Mouse (Mus musculus) limb, embryonic 12.5 days (tissue): ENCODE measurements at regions not wholly inside any gene's neighbourhood (a gene's known extent, or its start where the extent isn't known, plus 50 kb on each side); places are given as distances from the start of the nearest gene placed in this dataset.

Experiments used
- ATAC-seq: fragments of 200-750 bp; cut with Nextera tagmentation; 2 replicates; pipeline ENCODE4 v1.8.0; 2017; ENCODE audit warnings: low read depth, moderate TSS enrichment; ENCODE audit not compliant: insufficient number of reproducible peaks, insufficient read depth, low FRiP score, low TSS enrichment
- H3K27ac ChIP-seq: fragments of 300-500 bp; sonication (generic); 2 replicates; pipeline ENCODE4 v1.5.1; 2016; ENCODE audit warnings: mild to moderate bottlenecking, moderate library complexity
- H3K27me3 ChIP-seq: fragments of 300-500 bp; sonication (generic); 2 replicates; pipeline ENCODE4 v1.6.1; 2016; ENCODE audit warnings: mild to moderate bottlenecking, moderate library complexity
- H3K36me3 ChIP-seq: fragments of 300-500 bp; sonication (generic); 2 replicates; pipeline ENCODE4 v1.6.1; 2016; ENCODE audit warnings: mild to moderate bottlenecking, moderate library complexity
- H3K4me1 ChIP-seq: fragments of 300-500 bp; sonication (generic); replicated peaks from 2 replicates; pipeline ENCODE4 v1.6.1; 2016
- H3K4me2 ChIP-seq: fragments of 300-500 bp; sonication (generic); 2 replicates; pipeline ENCODE4 v1.6.1; 2016; ENCODE audit warnings: mild to moderate bottlenecking, moderate library complexity
- H3K4me3 ChIP-seq: fragments of 300-500 bp; sonication (generic); replicated peaks from 2 replicates; pipeline ENCODE4 v1.5.1; 2016; ENCODE audit warnings: mild to moderate bottlenecking
- H3K9ac ChIP-seq: fragments of 300-500 bp; sonication (generic); replicated peaks from 2 replicates; pipeline ENCODE4 v1.6.1; 2016; ENCODE audit warnings: mild to moderate bottlenecking, moderate library complexity
- H3K9me3 ChIP-seq: fragments of 300-500 bp; sonication (generic); 2 replicates; pipeline ENCODE4 v1.6.1; 2016; ENCODE audit warnings: mild to moderate bottlenecking, moderate library complexity
- WGBS: fragments of 180-500 bp; shearing (Covaris S2); methylation state at CpG from one replicate; pipeline ENCODE4 v1.1.7; 2016; 5-methylcytosine and 5-hydroxymethylcytosine counted together

- Histone ChIP-seq H3K9me3 (no peaks in the 10 kb centered on the region), H3K4me1 (peaks cover 41% of the 10 kb centered on the region), H3K4me2 (no peak overlapping the region), H3K4me3 (no peak overlapping the region), H3K27me3 (no peaks in the 10 kb centered on the region; the same call in 1 of the 2 replicates), H3K36me3 (no peaks in the 10 kb centered on the region), H3K9ac (no peak overlapping the region), H3K27ac (0 out of 2 replicates have a peak overlapping the region, but pooled peaks have one; percentile 14)
- ATAC-seq, result no peak
- 81% methylated on average over 1 of the region's 1 CpGs for WGBS
Measured at GRCm38 (mm10) chr14:25184875-25185274, 274.1 kb upstream of the Zmiz1 start.

- 57% methylated on average over 10 of the region's 10 CpGs for WGBS
- H3K9me3 ChIP-seq, result no peaks in the 10 kb centered on the region
- H3K4me3 ChIP-seq, result no peak overlapping the region
- H3K36me3 ChIP-seq, result no peaks in the 10 kb centered on the region
- ATAC-seq, result 0 out of 2 replicates have a peak, but pooled peaks have one; percentile 11
- H3K27ac ChIP-seq, result peak overlapping the region; percentile 66
- H3K27me3 ChIP-seq, result no peaks in the 10 kb centered on the region; the same call in 1 of the 2 replicates
- 0 out of 2 replicates have a peak overlapping the region, but pooled peaks have one; percentile 9 for H3K4me2 ChIP-seq
- H3K9ac ChIP-seq, result no peak overlapping the region
- H3K4me1 ChIP-seq, result peaks cover 39% of the 10 kb centered on the region
Measured at GRCm38 (mm10) chr14:25185556-25185958, 273.4 kb upstream of the Zmiz1 start.

- Histone ChIP-seq H3K36me3 (no peaks in the 10 kb centered on the region), H3K27me3 (no peaks in the 10 kb centered on the region; the same call in 1 of the 2 replicates), H3K4me2 (0 out of 2 replicates have a peak overlapping the region, but pooled peaks have one; percentile 9), H3K9ac (no peak overlapping the region), H3K9me3 (no peaks in the 10 kb centered on the region), H3K27ac (peak overlapping the region; percentile 66), H3K4me1 (peaks cover 44% of the 10 kb centered on the region), H3K4me3 (no peak overlapping the region)
- WGBS, result 43% methylated on average over 14 of the region's 14 CpGs
- peak; percentile 60; the same call in 1 of the 2 replicates for ATAC-seq
Measured at GRCm38 (mm10) chr14:25185959-25186771, 272.8 kb upstream of the Zmiz1 start.

GRCm38 (mm10) chr14:25187715-25188114 is 271.3 kb upstream of the Zmiz1 start:
- H3K36me3 ChIP-seq, result no peaks in the 10 kb centered on the region
- no peaks in the 10 kb centered on the region; the same call in 1 of the 2 replicates for H3K27me3 ChIP-seq
- no peak overlapping the region for H3K9ac ChIP-seq
- no peaks in the 10 kb centered on the region for H3K9me3 ChIP-seq
- WGBS, result 87% methylated on average over 5 of the region's 5 CpGs
- H3K4me2 ChIP-seq, result no peak overlapping the region
- H3K4me3 ChIP-seq, result no peak overlapping the region
- ATAC-seq, result no peak
- no peak overlapping the region for H3K27ac ChIP-seq
- H3K4me1 ChIP-seq, result peaks cover 39% of the 10 kb centered on the region

GRCm38 (mm10) chr14:25189256-25189655 is 269.7 kb upstream of the Zmiz1 start:
- no peak for ATAC-seq
- H3K36me3 ChIP-seq, result no peaks in the 10 kb centered on the region
- no peak overlapping the region for H3K9ac ChIP-seq
- H3K4me2 ChIP-seq, result no peak overlapping the region
- WGBS, result 89% methylated on average over 5 of the region's 5 CpGs
- H3K27me3 ChIP-seq, result no peaks in the 10 kb centered on the region; the same call in 1 of the 2 replicates
- peaks cover 43% of the 10 kb centered on the region for H3K4me1 ChIP-seq
- H3K9me3 ChIP-seq, result no peaks in the 10 kb centered on the region
- H3K27ac ChIP-seq, result no peak overlapping the region
- H3K4me3 ChIP-seq, result no peak overlapping the region

- H3K4me1 ChIP-seq, result peaks cover 39% of the 10 kb centered on the region
- no peak overlapping the region for H3K9ac ChIP-seq
- no peak overlapping the region for H3K4me2 ChIP-seq
- H3K27ac ChIP-seq, result peak overlapping the region; percentile 56; the same call in 1 of the 2 replicates
- no peak overlapping the region for H3K4me3 ChIP-seq
- H3K27me3 ChIP-seq, result no peaks in the 10 kb centered on the region; the same call in 1 of the 2 replicates
- 85% methylated on average over 10 of the region's 10 CpGs for WGBS
- H3K36me3 ChIP-seq, result no peaks in the 10 kb centered on the region
- no peak for ATAC-seq
- no peaks in the 10 kb centered on the region for H3K9me3 ChIP-seq
Measured at GRCm38 (mm10) chr14:25190680-25191270, 268.2 kb upstream of the Zmiz1 start.

- H3K36me3 ChIP-seq, result no peaks in the 10 kb centered on the region
- no peak overlapping the region for H3K9ac ChIP-seq
- H3K9me3 ChIP-seq, result no peaks in the 10 kb centered on the region
- no peaks in the 10 kb centered on the region for H3K27me3 ChIP-seq
- 0 out of 2 replicates have a peak overlapping the region, but pooled peaks have one; percentile 2 for H3K4me2 ChIP-seq
- WGBS, result 13% methylated on average over 5 of the region's 5 CpGs
- H3K27ac ChIP-seq, result peak overlapping the region; percentile 85
- ATAC-seq, result peak; percentile 64
- H3K4me1 ChIP-seq, result peaks cover 68% of the 10 kb centered on the region
- H3K4me3 ChIP-seq, result no peak overlapping the region
Measured at GRCm38 (mm10) chr14:25196820-25197219, 262.2 kb upstream of the Zmiz1 start.

GRCm38 (mm10) chr14:25199900-25200299 is 259.1 kb upstream of the Zmiz1 start:
- Histone ChIP-seq H3K9me3 (no peaks in the 10 kb centered on the region), H3K4me1 (peaks cover 74% of the 10 kb centered on the region), H3K27ac (peak overlapping the region; percentile 74), H3K9ac (no peak overlapping the region), H3K27me3 (no peaks in the 10 kb centered on the region), H3K36me3 (no peaks in the 10 kb centered on the region), H3K4me2 (no peak overlapping the region), H3K4me3 (no peak overlapping the region)
- no peak for ATAC-seq
- 82% methylated on average over 3 of the region's 3 CpGs for WGBS

- Histone ChIP-seq H3K9ac (no peak overlapping the region), H3K4me1 (peaks cover 65% of the 10 kb centered on the region), H3K36me3 (no peaks in the 10 kb centered on the region), H3K27me3 (no peaks in the 10 kb centered on the region), H3K9me3 (no peaks in the 10 kb centered on the region), H3K4me2 (no peak overlapping the region), H3K4me3 (no peak overlapping the region), H3K27ac (peak overlapping the region; percentile 74)
- ATAC-seq, result no peak
- 30% methylated on average over 4 of the region's 4 CpGs for WGBS
Measured at GRCm38 (mm10) chr14:25200656-25201179, 258.3 kb upstream of the Zmiz1 start.

GRCm38 (mm10) chr14:25202312-25202711 is 256.7 kb upstream of the Zmiz1 start:
- H3K9ac ChIP-seq, result no peak overlapping the region
- peaks cover 61% of the 10 kb centered on the region for H3K4me1 ChIP-seq
- no peaks in the 10 kb centered on the region for H3K9me3 ChIP-seq
- H3K36me3 ChIP-seq, result no peaks in the 10 kb centered on the region
- no peak overlapping the region for H3K4me2 ChIP-seq
- WGBS, result 79% methylated on average over 2 of the region's 2 CpGs
- no peak overlapping the region for H3K27ac ChIP-seq
- no peaks in the 10 kb centered on the region for H3K27me3 ChIP-seq
- ATAC-seq, result no peak
- no peak overlapping the region for H3K4me3 ChIP-seq

GRCm38 (mm10) chr14:25204091-25204490 is 254.9 kb upstream of the Zmiz1 start:
- Histone ChIP-seq H3K9me3 (no peaks in the 10 kb centered on the region), H3K9ac (no peak overlapping the region), H3K27me3 (no peaks in the 10 kb centered on the region), H3K27ac (peak overlapping the region; percentile 56; the same call in 1 of the 2 replicates), H3K4me2 (no peak overlapping the region), H3K4me1 (peaks cover 64% of the 10 kb centered on the region), H3K36me3 (no peaks in the 10 kb centered on the region), H3K4me3 (no peak overlapping the region)
- no peak; the same call in 1 of the 2 replicates for ATAC-seq
- WGBS, result 83% methylated on average over 5 of the region's 5 CpGs
